Mouse (Mus musculus): ENCODE results near the gene Gm20388.

DNA sequence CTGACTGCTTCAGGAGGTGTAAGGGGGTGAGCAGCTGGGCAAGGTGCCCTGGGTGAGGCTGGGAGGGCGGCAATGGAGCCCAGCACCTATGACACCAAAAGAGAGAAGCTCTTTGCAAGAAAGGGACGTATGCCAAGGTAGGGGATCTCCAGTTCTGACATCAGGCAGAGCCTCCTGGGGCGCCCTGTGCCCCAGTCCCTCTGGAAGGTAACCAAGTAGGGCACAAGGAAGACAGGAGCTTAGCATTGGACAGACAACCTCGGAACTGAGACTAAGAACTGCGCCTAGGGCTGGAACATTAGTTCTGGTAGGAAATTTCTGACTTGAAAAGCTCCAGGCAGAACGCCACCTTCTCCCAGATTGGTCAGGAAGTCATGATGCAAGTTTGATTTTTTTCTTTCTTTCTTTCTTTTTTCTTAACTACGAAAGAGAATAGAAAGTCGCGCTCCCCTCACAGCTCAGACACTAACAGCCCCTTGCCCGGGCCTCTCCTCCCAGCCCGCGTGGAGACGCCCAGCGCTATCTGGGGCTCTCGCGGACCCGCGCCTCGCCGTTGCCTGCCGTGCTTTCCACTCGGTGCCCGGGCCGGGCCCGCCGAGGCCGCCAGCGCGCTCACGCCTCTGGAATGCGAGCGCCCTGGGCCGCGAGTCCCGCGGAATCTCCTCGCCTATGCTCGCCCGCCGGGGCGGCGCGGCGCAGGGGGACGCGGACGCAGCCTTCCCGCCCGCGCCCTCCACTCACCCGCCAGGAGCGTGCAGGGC is 2639.8 kb downstream of the Gm20388 start:
- no peak for TF ChIP-seq CTCF (IDR thresholded peaks at IDR 0.05; ENCODE audit: borderline replicate concordance, insufficient read depth, low read depth, low read length)
- TF ChIP-seq POLR2A (IDR thresholded peaks at IDR 0.05; ENCODE audit: borderline replicate concordance, insufficient read depth, low read length), result no peak
